Mouse (Mus musculus): ENCODE data around the gene Vmn1r160.
"Not testable (repeated sequence)": the region's sequence is repeated elsewhere in the genome, so short reads cannot be mapped to it uniquely, and the experiment has no call there.

Gene Vmn1r160

GRCm38 (mm10) chr7:22870924-22871323 is at the start of gene Vmn1r160:
TSS of gene Vmn1r160 (plus strand) at chr7:22871224.
- not testable (repeated sequence) for DNase-seq (ENCODE audit: low spot score)

DNA sequence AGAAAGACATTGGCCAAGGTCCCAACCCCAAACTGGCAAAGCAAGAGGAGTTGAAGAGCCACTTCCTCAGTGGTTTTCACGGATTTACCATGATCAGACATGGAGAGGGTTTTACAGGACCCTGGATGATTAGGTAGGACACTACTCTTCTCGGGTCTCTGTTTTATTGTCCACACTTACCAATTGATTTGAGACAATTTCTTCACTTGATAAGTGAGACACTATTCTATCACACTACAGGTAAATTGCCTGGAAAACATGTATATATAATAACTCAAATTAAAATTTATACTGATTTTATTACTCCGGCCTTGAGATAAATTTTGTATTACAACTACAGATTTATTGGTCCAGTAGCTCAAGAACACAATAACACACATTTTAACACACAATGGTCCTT is 27.5 kb upstream of the Vmn1r160 start, which contains the start of gene Vmn1r159:
Gene Vmn1r159 (minus strand): TSS at position 101 of the 400 bp plus-strand sequence.
- DNase-seq (ENCODE audit: low spot score) = not testable (repeated sequence)

All from urinary bladder, postnatal 14 days (tissue).